Mouse (Mus musculus) liver, embryonic 14.5 days (tissue): Measurements from ENCODE around the gene Gm10142.

Experiments
- CTCF ChIP-seq: IDR thresholded peaks from 2 replicates; pipeline ENCODE4 v1.5.1; 2016; ENCODE audit warnings: antibody characterized with exemption, low read depth, control low read depth
- EP300 ChIP-seq: IDR thresholded peaks from 2 replicates; pipeline ENCODE4 v1.6.1; 2016; ENCODE audit warnings: antibody characterized with exemption, low read depth

GRCm38 (mm10) chr10:77735928-77736327 lies 20.3 kb downstream of the Gm10142 start:
- no peak for TF ChIP-seq CTCF
- no peak for TF ChIP-seq EP300
